Mouse (Mus musculus) hematopoietic stem cell, adult 5-6 weeks (primary cell): ENCODE results near the gene Lamc3. TPM values are rescaled to one million over a fixed set of nuclear protein-coding genes. Genes with fewer than 3 reads are reported as not detected.

Source experiments
- ATAC-seq, 2 experiments: fragments of 125-278 bp in 1 of 2; replicated peaks in 1 of 2; 2 replicates each; pipeline ENCODE4 v1.8.0; 2016 to 2017; ENCODE audit warnings: inconsistent platforms in 2 of 2, mild to moderate bottlenecking in 2 of 2, moderate number of reproducible peaks in 2 of 2, low read depth in 1 of 2, moderate TSS enrichment in 1 of 2; ENCODE audit not compliant: low FRiP score in 2 of 2, poor library complexity in 2 of 2, severe bottlenecking in 2 of 2, insufficient read depth in 1 of 2, low TSS enrichment in 1 of 2
- total RNA-seq: library from RNA; stranded (forward); fragments of 172-1452, 232-1000 nt; gene quantifications from 2 replicates; pipeline ENCODE4 v1.2.3, GENCODE M21; 2017

Gene Lamc3
- total RNA-seq, 1 experiment from 2014 or later = not detected

DNA sequence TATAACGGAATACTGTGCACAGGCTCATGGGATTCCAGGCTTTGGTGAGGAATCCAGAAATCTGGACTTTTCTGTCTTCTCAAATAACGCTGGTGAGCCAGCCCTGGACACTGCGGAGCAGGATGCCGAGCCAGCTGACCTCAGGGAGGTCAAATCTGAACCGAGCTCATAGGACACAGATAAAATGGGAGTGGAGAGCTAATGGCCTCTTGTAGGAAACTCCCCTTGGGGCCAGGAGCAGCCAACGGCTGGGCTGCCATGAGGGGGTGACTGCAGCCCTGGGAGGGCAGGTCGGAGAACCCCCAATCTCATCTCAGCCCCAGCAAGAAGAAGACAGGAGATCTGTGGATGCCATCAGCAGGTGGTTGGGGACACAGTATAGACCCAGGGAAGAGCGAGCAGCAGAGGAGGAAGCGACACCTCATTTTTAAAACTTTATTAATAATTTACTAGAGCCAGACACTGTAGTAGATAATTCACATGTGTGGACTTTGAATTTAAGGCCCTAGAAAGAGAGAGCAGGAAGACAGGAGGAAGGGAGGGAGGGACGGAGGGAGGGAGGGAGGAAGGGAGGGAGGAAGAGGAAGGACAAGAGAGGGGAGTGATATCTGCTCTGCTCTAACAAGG is 18.4 kb upstream of the Lamc3 start:
- ATAC-seq = no peak

GRCm38 (mm10) chr2:31869692-31870091 is 17.4 kb upstream of the Lamc3 start:
- no peak for ATAC-seq

DNA sequence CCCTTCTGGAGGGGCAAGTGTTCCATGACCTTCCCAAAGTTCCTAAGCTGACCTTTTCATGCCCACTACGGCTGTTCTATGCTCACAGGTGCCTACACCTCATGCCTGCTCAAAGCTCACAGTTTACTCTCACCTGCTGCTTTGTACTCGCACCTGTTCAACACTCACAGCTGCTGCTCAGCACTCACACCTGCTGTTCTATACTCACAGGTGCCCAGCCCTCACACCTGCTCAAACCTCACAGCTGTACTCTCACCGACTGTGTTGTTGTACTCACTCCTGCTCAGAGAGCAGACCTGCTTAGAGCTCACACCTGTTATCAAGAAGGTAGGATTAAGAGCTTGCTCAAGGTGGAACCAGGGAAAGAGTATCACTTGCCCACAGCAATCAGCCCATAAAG is 16.4 kb upstream of the Lamc3 start:
- no peak for ATAC-seq

DNA sequence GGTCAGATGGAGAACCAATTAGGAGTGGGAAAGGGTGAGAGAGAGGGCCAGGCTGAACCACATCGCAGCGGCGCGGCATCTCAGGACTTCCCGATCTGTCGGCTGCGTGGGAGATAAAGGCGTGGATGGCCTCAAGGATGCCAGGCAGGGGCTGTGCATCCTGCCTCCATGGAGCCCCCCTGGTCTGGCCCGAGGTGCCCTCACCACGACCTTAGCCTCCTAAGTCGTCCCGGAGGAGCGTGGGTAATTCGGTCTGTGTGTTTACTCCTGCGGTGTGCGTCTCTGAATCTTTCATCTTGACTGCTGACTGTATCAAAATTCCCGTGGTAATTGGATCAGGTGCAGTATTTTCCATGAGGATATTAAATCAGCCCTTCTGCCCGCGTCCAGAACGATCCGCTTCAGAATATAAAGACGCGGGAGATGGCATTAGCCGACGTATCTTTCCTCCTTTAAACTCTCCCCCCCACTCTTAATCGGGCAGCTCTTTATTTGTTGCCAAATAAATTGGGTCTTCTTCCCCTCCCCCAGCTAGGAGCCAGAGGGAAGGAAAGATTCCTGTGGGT is 12.7 kb upstream of the Lamc3 start:
- ATAC-seq = no peak

- no peak for ATAC-seq
Measured at GRCm38 (mm10) chr2:31876446-31876845, 10.6 kb upstream of the Lamc3 start.

GRCm38 (mm10) chr2:31878610-31879009 is 8.5 kb upstream of the Lamc3 start:
- ATAC-seq = no peak

DNA sequence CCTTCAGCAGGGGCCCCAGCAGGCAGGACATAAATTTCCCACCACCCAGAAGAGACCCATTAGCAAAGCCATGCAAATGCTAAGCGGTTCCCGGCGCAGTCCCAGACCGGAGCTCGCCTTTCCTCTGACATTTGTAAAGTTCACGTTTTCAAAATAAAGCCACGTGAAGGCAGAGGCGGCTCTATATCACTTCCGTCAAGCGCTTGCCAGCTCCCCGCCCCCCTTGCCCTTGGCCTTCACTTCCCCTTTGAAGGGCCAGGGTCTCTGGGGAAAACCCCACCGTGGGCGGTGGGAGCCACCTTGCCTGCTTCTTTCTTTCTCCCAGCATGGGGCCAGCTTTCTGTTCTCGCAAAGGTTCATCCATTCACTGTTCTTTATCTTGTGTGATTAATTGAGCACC is 6.2 kb upstream of the Lamc3 start:
- ATAC-seq = 0 out of 4 replicates have a peak, but pooled peaks of 1 of the 2 experiments have one; percentile 20

GRCm38 (mm10) chr2:31883061-31883460 is 4.0 kb upstream of the Lamc3 start:
- no peak for ATAC-seq

DNA sequence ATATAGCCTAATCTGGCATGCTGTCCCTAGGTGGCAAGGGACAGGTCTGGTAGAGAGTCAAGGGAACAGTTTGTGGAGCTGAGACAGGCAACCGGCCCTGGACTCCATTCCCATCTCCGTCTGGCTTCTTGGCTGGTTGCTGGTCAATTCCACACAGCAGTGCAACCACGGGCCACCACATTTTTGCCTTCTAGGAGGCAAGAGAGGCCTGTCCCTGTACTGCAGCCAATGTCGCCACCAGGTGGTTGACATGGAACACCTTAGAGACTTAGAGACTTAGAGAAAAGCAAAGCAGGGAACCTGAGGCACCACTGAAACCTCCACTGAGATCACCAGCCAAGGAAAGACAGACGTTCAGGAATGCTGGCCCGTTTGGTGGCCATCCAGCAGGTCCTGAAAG is 2.3 kb upstream of the Lamc3 start:
- peak; percentile 43 to 47; a peak in 2 of 4 replicates for ATAC-seq

DNA sequence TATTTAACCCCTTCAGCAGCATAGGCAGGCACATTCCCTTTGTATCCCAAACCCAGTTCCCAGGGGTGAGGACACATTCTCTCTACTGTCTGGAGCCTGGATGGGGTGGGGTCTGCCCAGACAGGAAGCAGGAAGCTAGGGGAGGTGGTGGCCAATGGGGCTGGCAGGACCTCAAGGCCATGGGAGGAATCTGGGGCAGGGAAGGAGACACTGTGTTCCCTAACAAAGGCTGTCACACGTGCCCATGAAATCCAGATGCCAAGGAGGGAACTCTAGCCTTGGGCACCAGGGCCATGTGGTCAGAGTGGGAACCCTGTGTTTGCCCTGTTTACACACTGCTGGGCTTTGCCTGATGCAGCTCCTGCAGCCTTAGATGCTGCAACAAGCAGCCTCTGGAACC is 1.8 kb downstream of the Lamc3 start:
- ATAC-seq = no peak

GRCm38 (mm10) chr2:31891219-31891618 is 4.1 kb downstream of the Lamc3 start:
- ATAC-seq = no peak

DNA sequence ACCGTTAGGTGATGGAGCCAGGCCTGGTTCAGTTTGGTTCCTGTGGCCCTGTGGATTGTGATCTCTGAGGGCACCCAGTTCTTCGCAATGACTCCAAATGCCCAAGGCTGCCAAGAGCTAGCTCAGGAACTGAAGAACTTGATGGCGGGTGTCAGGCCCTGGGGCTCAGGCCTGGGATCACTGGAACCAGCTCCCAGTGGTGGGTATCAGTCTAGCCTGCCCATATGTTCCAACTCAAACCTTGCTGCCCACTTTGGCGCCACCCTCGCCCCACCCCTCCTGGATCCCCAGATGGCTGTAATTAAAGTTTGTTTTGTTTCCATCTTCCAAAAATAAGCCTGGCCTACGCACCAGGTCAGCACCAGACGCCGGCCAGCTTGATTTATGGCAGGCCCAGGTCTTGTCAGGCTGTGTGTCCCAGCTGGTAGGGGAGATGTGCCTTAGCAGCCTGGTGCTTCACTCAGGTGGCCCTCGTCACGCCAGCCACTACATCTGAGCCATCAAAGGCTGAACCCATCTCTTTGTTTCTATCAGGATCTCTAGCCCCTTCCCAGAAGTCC is 6.1 kb downstream of the Lamc3 start:
- no peak for ATAC-seq

DNA sequence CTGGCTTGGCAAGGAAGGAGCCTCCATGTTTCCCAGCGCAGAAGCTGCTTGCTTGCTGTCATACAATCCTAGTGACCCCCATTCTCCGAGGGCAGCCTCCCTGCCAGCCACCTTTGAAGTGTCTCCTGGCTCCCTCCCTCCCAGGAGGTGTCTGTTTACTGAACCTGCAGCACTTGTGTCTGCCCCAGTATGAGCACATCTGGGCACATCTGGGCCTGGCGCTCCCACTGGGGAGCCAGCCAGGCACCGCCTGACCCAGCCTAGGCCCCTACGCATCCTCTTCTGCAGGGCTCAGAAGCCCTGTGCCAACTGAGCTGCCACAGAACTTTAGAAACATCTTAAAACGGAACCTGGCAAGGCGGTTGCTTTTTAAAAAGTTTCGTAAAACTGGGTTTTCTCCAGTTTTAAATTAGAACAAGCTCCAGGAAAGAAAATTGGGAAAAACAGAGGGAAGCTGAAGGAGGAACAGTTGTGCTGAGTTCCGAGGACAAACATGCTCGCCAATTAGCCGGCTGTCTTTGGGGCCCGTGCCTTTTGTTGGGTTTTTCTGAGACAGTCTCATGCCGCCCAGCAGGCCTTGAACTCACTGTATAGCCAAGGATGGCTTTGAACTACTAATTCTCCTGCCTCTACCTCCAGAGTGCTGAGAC is 7.3 kb downstream of the Lamc3 start:
- ATAC-seq = no peak

DNA sequence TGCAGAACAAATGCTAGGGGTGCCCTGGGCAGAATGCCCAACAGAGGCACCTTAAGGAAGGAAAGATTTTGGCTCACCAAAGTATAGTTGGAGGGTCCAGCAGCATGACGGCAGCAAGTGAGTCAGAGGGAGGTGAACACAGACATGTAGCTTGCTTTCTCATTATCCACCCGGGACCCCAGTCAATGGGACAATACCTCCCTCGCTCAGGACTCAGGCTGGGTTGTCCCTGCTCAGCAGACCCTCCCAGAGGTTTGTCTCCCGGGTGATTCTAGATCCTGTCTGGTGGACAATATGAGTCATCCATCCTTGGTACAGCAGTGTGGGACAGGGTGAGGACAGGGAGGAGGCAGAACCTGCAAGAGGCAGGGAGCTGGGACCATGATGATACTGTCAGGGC is 13.8 kb downstream of the Lamc3 start:
- ATAC-seq = no peak

DNA sequence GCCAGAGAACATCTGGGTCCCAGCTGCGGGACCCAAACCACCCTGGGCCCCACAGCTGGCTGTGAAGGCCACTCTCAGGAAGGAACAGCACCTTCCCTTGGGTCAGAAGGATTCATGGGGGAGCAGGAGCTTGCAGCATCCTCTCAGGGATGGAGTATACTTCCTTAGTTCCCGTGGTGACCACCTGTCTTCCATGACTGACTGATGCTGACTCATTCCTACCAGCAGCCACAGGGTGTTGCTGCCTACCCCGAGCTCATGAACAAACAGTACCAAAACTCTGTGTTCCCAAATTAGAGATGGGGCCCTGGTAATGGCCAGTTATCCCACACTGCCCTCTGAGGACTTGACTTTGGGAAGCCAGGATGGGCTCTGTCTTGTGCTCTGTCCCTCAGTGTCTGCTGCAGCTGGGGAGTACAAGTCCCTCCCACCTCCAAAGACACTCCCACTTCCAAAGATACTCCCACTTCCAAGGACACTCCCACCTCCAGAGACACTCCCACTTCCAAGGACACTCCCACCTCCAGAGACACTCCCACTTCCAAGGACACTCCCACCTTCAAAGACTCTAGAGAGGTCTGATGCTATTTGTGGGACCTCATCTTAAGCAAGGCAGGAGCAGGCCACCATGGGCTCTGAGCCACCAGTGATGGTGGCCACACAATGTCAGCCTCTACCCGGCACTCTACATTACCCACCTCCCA is 14.7 kb downstream of the Lamc3 start:
- peak in 1 of 2 experiments; percentile 20; a peak in 2 of 4 replicates for ATAC-seq

- ATAC-seq = no peak
Measured at GRCm38 (mm10) chr2:31904089-31904488, 17.0 kb downstream of the Lamc3 start.

GRCm38 (mm10) chr2:31904622-31905021 is 17.5 kb downstream of the Lamc3 start:
- ATAC-seq = no peak

DNA sequence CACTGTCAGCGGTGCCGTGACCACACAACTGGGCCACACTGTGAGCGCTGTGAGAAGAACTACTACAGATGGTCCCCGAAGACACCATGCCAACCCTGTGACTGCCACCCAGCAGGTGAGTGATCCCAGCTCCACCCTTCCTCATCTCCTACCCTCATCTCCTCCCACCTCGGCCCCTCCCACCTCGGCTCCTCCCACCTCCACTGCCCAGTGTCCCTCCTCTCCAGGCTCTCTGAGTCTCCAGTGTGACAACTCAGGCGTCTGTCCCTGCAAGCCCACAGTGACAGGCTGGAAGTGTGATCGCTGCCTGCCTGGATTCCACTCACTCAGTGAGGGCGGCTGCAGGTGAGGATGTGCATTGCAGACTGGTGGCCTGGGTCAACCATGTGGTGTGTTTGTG is 18.6 kb downstream of the Lamc3 start:
- no peak for ATAC-seq
